Mouse (Mus musculus) granulocyte monocyte progenitor cell, adult 5-6 weeks (primary cell): ENCODE data around the gene Sash1. TPM values are rescaled to one million over a fixed set of nuclear protein-coding genes. Genes with fewer than 3 reads are reported as not detected.
A peak's percentile ranks its signal among the peaks of the same experiment; 100 is the strongest.
"Not testable (repeated sequence)": the region's sequence is repeated elsewhere in the genome, so short reads cannot be mapped to it uniquely, and the experiment has no call there.

Experiments
- ATAC-seq: replicated peaks from 2 replicates; pipeline ENCODE4 v1.8.0; 2016; ENCODE audit warnings: mild to moderate bottlenecking, moderate TSS enrichment, inconsistent platforms; ENCODE audit not compliant: poor library complexity, severe bottlenecking
- total RNA-seq, 2 experiments: library from RNA; stranded (forward) in 1 of 2; stranded (reverse) in 1 of 2; fragments of 200-712, 200-1000 nt in 1 of 2; fragments of >200 nt in 1 of 2; fragmentation: Nextera tagmentation in 1 of 2; gene quantifications; 2 replicates each; pipeline ENCODE4 v1.2.3; 2014 to 2017

Sash1 gene
- total RNA-seq, 2 experiments from 2014 or later = 1.9 to 2.4 TPM

DNA sequence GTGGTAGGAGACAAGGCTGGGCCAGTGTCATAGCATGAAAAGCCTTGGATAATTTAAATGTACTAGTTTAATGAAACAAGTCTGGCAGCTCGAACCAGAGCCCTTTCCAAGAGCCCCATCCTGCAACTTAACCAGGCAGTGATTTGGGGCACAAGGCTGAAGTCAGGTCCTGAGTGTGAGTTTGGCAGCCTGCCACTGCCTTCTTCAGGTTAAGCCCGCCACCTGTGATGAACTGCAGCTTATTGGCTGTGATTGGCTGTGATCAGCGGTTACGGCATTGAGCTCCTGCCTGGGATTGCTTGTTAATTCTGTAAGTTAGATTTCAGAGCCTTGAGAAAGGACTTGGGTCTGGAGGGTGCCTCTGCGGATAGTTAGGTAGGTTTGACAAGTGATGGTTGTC lies 168.7 kb downstream of the Sash1 start:
- no peak for ATAC-seq

DNA sequence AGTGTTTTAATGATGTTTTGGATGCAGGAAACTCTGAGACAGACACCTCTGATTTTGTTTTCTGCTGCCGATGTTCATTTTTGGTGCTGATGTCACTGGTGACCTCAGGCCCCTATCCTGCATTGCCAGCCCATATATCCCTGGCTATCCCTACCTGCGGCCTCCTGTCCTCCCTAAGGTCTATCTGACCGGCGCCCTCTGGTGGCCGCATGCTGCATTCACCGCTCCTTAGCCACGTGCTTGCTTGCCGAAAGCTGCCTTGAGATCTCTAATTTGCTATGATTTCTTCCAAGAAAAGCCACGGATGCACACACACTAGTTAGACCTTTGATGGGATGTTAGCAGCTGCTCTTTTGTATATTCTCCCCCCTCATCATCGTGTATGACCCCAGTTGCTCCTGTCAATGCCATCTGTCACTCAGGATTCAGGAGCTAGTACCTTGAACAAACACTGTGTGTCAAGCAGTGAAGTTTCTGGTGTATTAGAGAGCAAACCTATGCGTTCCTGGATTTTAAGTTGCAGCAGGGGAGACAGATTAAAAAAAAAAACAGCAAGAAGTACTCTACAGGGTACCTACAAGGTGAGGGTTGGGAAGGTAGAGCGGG lies 170.1 kb downstream of the Sash1 start:
- ATAC-seq = peak; percentile 93

DNA sequence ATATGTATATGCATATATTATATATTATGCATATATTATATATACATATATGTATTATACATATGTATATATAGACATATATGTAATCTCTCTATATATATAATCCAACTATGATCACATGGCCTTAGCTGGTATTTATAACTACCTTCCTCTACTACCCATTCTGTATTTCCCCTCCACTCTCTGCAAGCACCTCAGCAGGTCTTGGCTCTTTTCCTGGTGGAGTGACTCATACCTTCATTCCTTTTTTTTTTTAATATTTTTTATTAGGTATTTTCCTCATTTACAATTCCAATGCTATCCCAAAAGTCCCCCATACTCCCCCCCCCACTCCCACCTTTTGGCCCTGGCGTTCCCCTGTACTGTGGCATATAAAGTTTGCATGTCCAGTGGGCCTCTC lies 189.2 kb downstream of the Sash1 start:
- ATAC-seq = not testable (repeated sequence)

DNA sequence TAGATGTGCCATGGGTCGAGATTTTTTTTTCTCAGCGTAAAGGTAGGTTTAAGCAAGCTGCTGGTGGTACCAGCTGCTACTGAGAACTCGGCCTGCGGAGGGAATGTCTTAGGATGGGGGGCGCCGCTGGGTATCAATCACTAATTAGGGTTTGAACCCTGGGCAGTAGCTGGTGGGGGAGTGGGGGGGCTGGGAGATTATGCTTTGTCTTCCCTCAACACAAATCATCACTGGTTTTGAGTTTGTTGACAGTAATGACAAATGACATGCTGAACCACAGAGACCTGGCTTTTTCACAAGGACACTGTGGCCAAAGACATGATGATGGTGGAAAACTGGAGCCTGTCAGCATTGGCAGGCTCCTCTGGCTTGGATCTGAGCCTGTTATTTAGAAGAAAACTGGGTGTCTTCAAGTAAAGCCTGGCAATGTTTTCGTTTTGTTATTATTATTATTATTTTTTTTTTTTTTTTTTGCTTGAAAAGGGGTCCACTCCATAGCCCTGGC lies 191.8 kb downstream of the Sash1 start:
- ATAC-seq = no peak

DNA sequence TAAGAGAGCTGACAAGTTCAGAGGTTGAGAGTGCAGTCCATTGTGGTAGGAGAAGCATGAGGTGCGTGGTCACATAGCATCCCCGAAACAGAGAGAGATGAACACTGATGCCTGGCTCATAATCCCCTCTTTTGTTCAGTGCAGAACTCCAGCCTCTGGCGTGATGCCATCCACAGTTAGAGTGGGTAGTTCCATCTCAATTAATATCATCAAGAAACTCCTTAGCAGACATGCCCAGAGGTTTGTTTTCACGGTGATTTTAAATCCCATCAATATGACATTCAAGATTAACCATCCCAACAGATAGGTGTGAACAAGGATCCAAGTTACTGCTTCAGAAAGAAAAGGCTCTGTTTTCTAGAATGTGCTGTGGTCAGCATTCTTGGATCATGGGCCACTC lies 192.3 kb downstream of the Sash1 start:
- no peak for ATAC-seq

DNA sequence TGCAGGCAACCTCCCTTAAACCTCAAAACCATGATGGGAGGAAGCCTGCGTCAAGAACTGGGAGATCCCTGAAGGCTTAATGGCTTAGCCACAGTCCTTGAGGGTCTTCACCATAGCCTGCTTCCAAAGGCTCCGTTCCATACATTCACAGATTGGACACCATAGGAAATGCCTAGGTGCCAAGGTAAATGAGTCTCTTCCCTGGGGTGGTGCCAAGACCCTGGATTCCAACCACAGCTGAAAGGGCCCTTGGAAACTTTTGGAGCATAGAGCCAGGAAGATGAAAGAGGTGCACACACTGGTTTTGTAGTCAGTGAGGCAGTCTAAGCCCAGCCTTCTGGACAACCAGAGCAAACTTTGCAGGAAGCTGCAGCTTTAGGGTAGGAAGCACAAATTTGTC lies 193.3 kb downstream of the Sash1 start:
- no peak for ATAC-seq

DNA sequence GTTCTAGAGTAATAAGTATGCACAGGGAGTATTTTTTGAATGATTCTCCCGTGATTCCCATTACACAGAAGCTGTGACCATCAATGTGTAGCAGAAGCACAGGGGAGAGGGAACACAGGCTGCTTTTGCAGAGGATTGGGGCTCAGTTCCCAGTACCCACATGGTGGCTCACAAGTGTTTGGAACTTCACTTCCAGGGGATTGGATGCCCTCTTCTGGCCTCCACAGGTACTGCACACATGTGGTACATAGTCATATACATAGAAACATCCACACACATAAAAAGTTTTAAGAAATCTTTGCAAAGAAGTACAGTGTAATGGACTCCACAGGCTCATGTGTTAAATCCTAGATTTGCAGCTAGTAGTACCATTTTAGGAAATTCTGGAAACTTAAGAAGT lies 199.7 kb downstream of the Sash1 start:
- ATAC-seq = no peak

DNA sequence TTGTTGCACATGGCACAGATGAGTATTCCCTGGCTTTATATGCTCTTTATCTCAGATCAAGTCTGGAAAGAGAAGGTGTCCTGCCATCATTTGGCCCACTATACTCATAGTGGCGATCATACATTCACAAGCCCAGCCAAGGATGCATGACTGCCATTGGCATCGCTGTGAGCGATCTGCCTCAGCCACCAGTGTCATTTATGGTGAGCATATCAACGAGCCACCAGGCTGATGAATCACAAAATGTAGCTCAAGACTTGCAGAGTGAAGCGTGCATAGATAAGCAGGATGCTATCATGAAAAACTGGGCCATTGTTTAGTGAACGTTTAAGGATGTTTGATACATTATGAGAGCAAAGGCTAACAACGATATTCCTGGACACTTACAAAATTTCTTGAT lies 200.6 kb downstream of the Sash1 start:
- ATAC-seq = no peak

DNA sequence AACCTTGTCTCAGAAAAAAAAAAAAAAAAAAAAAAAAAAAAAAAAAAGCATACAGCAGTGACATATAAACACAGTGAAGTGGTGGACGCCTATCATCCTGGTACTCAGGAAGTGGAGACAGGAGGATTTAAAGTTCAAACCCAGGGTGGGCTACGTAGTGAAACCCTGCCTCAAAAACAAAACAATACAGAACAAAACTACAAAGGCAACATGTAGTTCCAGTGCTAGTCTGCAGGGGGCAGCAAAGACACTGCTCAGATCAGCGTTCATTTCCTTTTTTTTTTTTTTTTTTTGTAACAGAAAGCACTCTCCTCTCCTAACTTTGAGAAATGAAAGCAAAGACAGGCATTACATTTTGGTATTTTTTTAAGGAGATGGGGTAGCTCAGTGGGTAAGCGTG lies 203.0 kb downstream of the Sash1 start:
- ATAC-seq = peak; percentile 88

DNA sequence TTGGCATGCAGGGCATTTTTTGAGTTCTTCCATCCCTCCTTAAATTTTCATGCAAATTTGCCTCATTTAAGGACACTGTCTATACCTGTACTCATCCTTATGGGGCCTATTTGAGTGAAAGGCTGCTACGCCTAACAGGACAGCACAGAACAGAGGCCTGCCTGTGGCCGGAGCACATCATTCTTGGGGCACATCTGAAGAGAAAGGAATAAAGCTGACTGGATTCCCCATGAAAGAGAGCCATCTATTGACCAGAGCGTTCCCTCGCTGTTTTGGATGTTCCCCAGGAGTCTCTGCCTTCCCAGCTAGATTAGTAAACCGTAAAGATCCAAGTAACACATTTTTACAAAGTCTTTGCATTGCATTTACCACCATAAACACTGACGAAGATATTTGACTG lies 203.5 kb downstream of the Sash1 start:
- no peak for ATAC-seq

DNA sequence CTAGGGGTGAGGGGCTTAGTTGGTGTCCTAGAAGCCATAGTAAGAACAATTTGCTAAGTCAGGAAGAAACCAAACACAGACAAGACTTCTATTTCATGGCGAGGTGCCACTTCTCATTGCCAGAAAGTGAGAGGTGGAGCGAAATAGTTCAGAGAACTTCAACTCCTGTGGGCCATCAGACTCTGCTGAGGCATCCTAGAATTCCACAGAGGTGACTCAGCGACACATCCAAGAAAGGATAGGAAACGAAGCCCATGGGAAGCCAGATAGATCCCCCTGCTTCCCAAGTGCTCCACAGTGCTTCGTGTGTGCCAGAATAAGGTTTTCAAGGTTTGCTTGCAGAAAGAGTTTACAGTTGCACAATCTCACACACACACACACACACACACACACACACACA lies 209.1 kb downstream of the Sash1 start:
- no peak for ATAC-seq
